Mouse (Mus musculus) v-Abl transformed pro-B cells (cell line): ENCODE results near the gene Mroh7.

ENCODE experiments used
- in situ Hi-C, 2 experiments: fragments of 400-800 bp; cut with MboI; formaldehyde crosslinking; loops; one replicate each; pipeline ENCODE4 v1.15.1; 2025; ENCODE audit not compliant: unreplicated experiment in 2 of 2

The Mroh7 gene

GRCm38 (mm10) chr4:106703956-106704355, 26.8 kb downstream of the Mroh7 start:
- in situ Hi-C loops: loop anchor here in 1 of 2 experiments (10.0 kb wide), 1 partner anchor 229 kb away; no protein-coding TSS in a partner anchor

- in situ Hi-C loops: loop anchor here in 1 of 2 experiments (10.0 kb wide), 1 partner anchor 226 kb away; no protein-coding TSS in a partner anchor
These were observed 29.9 kb downstream of the Mroh7 start for GRCm38 (mm10) chr4:106700798-106701197.

- in situ Hi-C loops: loop anchor here in 1 of 2 experiments (10.0 kb wide), 1 partner anchor 225 kb away; no protein-coding TSS in a partner anchor
These were observed 30.7 kb downstream of the Mroh7 start for GRCm38 (mm10) chr4:106699989-106700388.

- in situ Hi-C loops: no loop called here
These were observed 36.8 kb downstream of the Mroh7 start for GRCm38 (mm10) chr4:106693841-106694430.

- in situ Hi-C loops: no loop called here
These were observed 42.0 kb downstream of the Mroh7 start for GRCm38 (mm10) chr4:106688636-106689296.

- in situ Hi-C loops: no loop called here
These were observed 49.8 kb downstream of the Mroh7 start for GRCm38 (mm10) chr4:106680955-106681354.

GRCm38 (mm10) chr4:106679152-106679551, 51.6 kb downstream of the Mroh7 start:
- in situ Hi-C loops: no loop called here

GRCm38 (mm10) chr4:106678442-106679118, 52.1 kb downstream of the Mroh7 start, which contains the start of gene Ttc4:
Gene Ttc4 (minus strand): TSS chr4:106678944.
- in situ Hi-C loops: no loop called here

GRCm38 (mm10) chr4:106676749-106677148, 54.0 kb downstream of the Mroh7 start:
- in situ Hi-C loops: no loop called here

- in situ Hi-C loops: no loop called here
These were observed 64.2 kb downstream of the Mroh7 start for GRCm38 (mm10) chr4:106666546-106666945.

- in situ Hi-C loops: no loop called here
These were observed 65.1 kb downstream of the Mroh7 start for GRCm38 (mm10) chr4:106665673-106666072.

GRCm38 (mm10) chr4:106665269-106665668, 65.5 kb downstream of the Mroh7 start:
- in situ Hi-C loops: no loop called here

GRCm38 (mm10) chr4:106664697-106665096, 66.0 kb downstream of the Mroh7 start:
- in situ Hi-C loops: no loop called here

- in situ Hi-C loops: no loop called here
These were observed 66.7 kb downstream of the Mroh7 start for GRCm38 (mm10) chr4:106663956-106664470.

GRCm38 (mm10) chr4:106655681-106656080, 75.0 kb downstream of the Mroh7 start:
- in situ Hi-C loops: no loop called here

- in situ Hi-C loops: no loop called here
These were observed 77.7 kb downstream of the Mroh7 start for GRCm38 (mm10) chr4:106653051-106653450.

- in situ Hi-C loops: no loop called here
These were observed 78.2 kb downstream of the Mroh7 start for GRCm38 (mm10) chr4:106652546-106652945.

- in situ Hi-C loops: no loop called here
These were observed 79.7 kb downstream of the Mroh7 start, which contains the start of gene Pars2 for GRCm38 (mm10) chr4:106650833-106651527. Gene Pars2 (plus strand): TSS chr4:106651069.

- in situ Hi-C loops: loop anchor here in 1 of 2 experiments (25.0 kb wide), 2 partner anchors 690 to 1015 kb away; no protein-coding TSS in a partner anchor
These were observed 83.6 kb downstream of the Mroh7 start for GRCm38 (mm10) chr4:106647137-106647536.

- in situ Hi-C loops: loop anchor here in 1 of 2 experiments (25.0 kb wide), 2 partner anchors 692 to 1017 kb away; no protein-coding TSS in a partner anchor
These were observed 84.9 kb downstream of the Mroh7 start for GRCm38 (mm10) chr4:106645797-106646196.
